Mouse (Mus musculus): Measurements from ENCODE around the gene Kcnk10. TPM values are rescaled to one million over a fixed set of nuclear protein-coding genes. Genes with fewer than 3 reads are reported as not detected.

Gene Kcnk10
- total RNA-seq, 1 experiment from 2014 or later = 2.1 TPM

- ATAC-seq (ENCODE audit: extremely low read depth, insufficient number of reproducible peaks, low FRiP score, poor library complexity, severe bottlenecking) = no peak
Measured at GRCm38 (mm10) chr12:98573317-98574270, 4.5 kb downstream of the Kcnk10 start.

GRCm38 (mm10) chr12:98571896-98572680 lies 6.0 kb downstream of the Kcnk10 start:
- no peak for ATAC-seq (ENCODE audit: extremely low read depth, insufficient number of reproducible peaks, low FRiP score, poor library complexity, severe bottlenecking)

GRCm38 (mm10) chr12:98569380-98569779 lies 8.7 kb downstream of the Kcnk10 start:
- ATAC-seq (ENCODE audit: extremely low read depth, insufficient number of reproducible peaks, low FRiP score, poor library complexity, severe bottlenecking) = no peak

GRCm38 (mm10) chr12:98567877-98568276 lies 10.2 kb downstream of the Kcnk10 start:
- no peak for ATAC-seq (ENCODE audit: extremely low read depth, insufficient number of reproducible peaks, low FRiP score, poor library complexity, severe bottlenecking)

GRCm38 (mm10) chr12:98564383-98564782 lies 13.7 kb downstream of the Kcnk10 start:
- ATAC-seq (ENCODE audit: extremely low read depth, insufficient number of reproducible peaks, low FRiP score, poor library complexity, severe bottlenecking) = no peak

- ATAC-seq (ENCODE audit: extremely low read depth, insufficient number of reproducible peaks, low FRiP score, poor library complexity, severe bottlenecking) = no peak
Measured at GRCm38 (mm10) chr12:98563261-98563660, 14.8 kb downstream of the Kcnk10 start.

- no peak for ATAC-seq (ENCODE audit: extremely low read depth, insufficient number of reproducible peaks, low FRiP score, poor library complexity, severe bottlenecking)
Measured at GRCm38 (mm10) chr12:98562341-98562977, 15.7 kb downstream of the Kcnk10 start.

- ATAC-seq (ENCODE audit: extremely low read depth, insufficient number of reproducible peaks, low FRiP score, poor library complexity, severe bottlenecking) = no peak
Measured at GRCm38 (mm10) chr12:98560038-98560437, 18.1 kb downstream of the Kcnk10 start.

- ATAC-seq (ENCODE audit: extremely low read depth, insufficient number of reproducible peaks, low FRiP score, poor library complexity, severe bottlenecking) = no peak
Measured at GRCm38 (mm10) chr12:98557013-98557677, 21.0 kb downstream of the Kcnk10 start.

GRCm38 (mm10) chr12:98549981-98550380 lies 28.1 kb downstream of the Kcnk10 start:
- no peak for ATAC-seq (ENCODE audit: extremely low read depth, insufficient number of reproducible peaks, low FRiP score, poor library complexity, severe bottlenecking)

- ATAC-seq (ENCODE audit: extremely low read depth, insufficient number of reproducible peaks, low FRiP score, poor library complexity, severe bottlenecking) = no peak
Measured at GRCm38 (mm10) chr12:98548141-98548540, 30.0 kb downstream of the Kcnk10 start.

- no peak for ATAC-seq (ENCODE audit: extremely low read depth, insufficient number of reproducible peaks, low FRiP score, poor library complexity, severe bottlenecking)
Measured at GRCm38 (mm10) chr12:98545875-98546274, 32.2 kb downstream of the Kcnk10 start.

- no peak for ATAC-seq (ENCODE audit: extremely low read depth, insufficient number of reproducible peaks, low FRiP score, poor library complexity, severe bottlenecking)
Measured at GRCm38 (mm10) chr12:98545251-98545560, 32.9 kb downstream of the Kcnk10 start.

GRCm38 (mm10) chr12:98544545-98545250 lies 33.4 kb downstream of the Kcnk10 start:
- no peak for ATAC-seq (ENCODE audit: extremely low read depth, insufficient number of reproducible peaks, low FRiP score, poor library complexity, severe bottlenecking)

GRCm38 (mm10) chr12:98536760-98537159 lies 41.4 kb downstream of the Kcnk10 start:
- no peak for ATAC-seq (ENCODE audit: extremely low read depth, insufficient number of reproducible peaks, low FRiP score, poor library complexity, severe bottlenecking)

GRCm38 (mm10) chr12:98536036-98536435 lies 42.1 kb downstream of the Kcnk10 start:
- ATAC-seq (ENCODE audit: extremely low read depth, insufficient number of reproducible peaks, low FRiP score, poor library complexity, severe bottlenecking) = no peak

GRCm38 (mm10) chr12:98535494-98535901 lies 42.6 kb downstream of the Kcnk10 start:
- no peak for ATAC-seq (ENCODE audit: extremely low read depth, insufficient number of reproducible peaks, low FRiP score, poor library complexity, severe bottlenecking)

- ATAC-seq (ENCODE audit: extremely low read depth, insufficient number of reproducible peaks, low FRiP score, poor library complexity, severe bottlenecking) = no peak
Measured at GRCm38 (mm10) chr12:98528635-98529034, 49.5 kb downstream of the Kcnk10 start.
